Mouse (Mus musculus): Measurements from ENCODE around the gene Ptprj.
"Not testable (repeated sequence)": the region's sequence is repeated elsewhere in the genome, so short reads cannot be mapped to it uniquely, and the experiment has no call there.

The Ptprj gene

DNA sequence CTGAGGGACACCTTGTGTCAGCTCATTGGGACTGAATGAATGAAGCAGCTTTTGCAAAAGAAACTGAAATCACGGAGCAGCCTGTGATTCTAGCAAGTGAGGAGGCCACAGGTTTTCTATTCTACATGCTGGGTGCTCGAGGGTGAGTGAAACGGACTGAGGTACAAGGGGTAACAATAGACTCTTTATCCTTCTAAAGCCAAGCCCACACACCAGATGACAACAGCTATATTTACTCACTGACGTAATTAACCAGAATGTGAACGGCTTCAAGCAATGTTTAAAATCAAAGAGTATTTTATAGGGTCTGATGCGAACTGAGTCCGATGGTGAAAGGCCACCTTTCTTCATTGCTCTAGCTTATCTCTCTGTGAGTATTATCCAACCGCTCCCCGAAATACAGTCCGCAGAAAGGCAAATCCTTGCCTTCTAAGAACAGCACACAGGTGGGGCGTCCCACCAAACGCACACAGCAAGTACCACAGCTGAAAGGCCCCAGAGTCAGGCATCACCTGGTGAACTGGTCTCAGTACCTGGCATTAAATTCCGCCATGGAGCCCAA lies 99.6 kb downstream of the Ptprj start:
- DNase-seq (ENCODE audit: low spot score) = no peak

DNA sequence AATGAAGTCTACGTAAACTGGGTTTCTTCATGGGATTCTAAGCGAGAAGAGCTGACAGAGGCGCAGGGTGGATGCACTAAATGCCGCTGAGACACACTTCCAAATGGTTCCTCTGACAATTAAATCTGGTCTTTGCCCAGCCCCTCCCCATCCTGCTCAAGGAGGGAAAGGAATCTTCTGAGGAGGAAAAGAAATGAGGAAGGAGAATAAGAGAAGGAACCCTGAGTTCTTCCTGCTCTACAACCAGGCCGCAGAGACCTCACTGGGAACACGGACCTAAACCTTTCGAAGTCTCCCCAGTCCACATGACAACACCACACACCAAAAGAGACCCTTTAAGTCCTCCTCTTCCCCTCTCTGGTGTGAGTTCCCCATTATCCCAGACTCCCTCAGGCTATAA lies 101.9 kb downstream of the Ptprj start:
- DNase-seq (ENCODE audit: low spot score) = no peak

DNA sequence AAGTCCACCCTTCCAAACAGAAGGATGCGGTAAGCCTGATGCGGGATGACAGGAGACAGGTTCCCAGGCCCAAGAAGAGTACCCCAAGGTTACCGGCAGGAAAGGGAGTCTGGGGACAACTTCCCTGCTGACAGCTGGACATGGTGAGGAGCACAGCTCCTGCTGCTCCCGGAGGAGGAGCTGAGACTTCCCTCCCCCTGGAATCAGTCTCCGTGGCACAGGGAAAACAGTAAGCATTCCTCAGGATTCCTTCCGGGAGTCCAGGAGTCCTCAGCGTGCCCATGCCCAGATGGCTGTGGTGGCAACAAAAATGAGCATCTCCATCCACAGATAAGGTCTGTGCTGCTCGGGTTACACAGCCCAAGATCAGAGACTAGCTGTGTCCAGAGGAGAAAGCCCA lies 102.8 kb downstream of the Ptprj start:
- DNase-seq (ENCODE audit: low spot score) = no peak

DNA sequence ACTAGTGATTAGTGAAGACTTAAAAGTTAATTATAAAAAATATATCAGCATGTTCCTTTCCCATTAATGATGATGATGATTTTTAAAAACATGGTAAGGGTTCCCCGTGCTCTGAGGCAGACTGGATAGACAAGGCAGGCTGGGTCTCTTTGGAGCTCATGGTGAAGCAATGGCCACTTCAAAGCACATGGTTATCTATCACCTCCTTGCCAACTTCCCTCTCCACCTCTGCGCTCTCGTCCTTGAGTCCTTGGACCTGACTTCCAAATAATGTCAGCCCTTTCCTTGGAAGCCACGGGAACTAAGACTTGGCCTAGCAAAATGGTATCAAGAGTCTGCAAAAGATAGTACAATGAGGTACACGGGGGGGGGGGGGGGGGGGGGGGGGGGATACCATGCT lies 103.7 kb downstream of the Ptprj start:
- no peak for DNase-seq (ENCODE audit: low spot score)

DNA sequence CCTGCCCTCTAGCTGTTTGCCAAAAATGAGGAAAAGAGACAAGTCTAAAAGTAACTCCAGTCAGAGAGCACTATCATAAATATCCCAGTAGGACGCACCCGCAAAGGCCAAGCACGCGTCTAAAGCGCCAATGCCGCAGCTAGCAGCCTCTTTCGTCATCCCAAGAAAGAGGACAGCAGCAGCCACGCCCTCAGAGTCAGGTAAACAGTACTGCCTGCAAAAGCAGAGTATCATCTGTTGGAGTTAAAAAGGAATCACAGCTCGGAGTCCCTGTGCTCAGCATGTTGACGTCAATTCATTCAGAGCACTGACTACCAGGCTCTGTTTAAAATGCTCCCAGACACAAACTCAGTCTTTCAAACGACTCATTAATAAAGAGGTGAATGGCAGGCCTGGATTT lies 104.1 kb downstream of the Ptprj start:
- DNase-seq (ENCODE audit: low spot score) = no peak

DNA sequence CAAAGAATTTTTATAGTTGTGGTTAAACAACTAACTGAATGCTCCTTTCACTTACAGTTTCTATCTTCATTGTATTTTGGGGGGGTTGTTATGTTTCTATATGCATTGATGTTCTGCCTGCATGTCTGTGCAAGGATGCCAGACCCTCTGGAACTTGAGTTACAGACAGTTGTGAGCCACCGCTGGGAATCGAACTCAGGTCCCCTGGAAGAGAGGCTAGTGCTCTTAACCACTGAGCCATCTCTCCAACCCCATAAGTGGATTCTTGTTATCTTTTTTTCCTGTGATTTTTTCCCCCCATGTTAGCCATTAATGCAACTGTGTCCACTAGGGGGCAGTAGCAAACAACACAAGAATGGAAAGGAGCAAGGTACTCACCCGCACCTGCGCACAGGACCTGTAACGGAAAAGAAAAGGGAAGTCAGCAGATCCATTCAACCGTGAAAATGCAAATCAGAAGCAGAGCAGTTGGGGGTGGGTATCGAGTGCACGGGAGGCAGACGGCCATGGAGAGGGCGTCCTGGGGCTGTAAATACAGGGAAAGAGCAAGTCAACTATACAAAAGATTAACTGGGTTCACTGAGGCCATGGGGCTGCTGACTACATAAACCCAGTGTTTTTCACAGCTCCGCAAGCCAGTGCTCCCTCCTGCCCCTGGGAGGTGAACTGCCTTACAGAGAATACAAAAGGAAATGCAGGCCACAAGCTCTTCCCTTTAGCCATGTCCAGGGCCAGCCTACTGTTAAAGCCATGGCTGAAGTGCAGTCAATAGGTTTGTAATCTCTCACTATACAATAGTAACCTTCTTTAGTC lies 105.6 kb downstream of the Ptprj start:
- peak; percentile 88 for DNase-seq (ENCODE audit: low spot score)

DNA sequence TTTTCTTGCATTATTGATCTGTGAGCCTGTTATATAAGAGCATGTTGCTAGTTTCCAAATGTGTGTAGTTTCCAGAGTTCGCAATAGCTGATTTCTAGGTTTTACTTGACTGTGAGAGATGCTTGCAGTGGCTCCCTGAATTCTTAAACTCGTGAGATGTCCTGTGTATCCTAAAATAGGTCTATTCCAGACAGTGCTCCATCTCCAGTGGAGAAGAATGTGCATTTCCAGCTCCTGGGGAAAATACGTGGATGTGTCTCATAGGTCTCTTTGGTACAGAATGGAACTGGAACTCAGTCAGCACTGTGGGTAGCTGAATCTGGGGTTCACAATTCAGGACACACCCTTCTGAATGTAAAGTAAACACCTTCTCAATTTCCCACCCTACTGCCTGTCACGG lies 107.7 kb downstream of the Ptprj start:
- DNase-seq (ENCODE audit: low spot score) = no peak

DNA sequence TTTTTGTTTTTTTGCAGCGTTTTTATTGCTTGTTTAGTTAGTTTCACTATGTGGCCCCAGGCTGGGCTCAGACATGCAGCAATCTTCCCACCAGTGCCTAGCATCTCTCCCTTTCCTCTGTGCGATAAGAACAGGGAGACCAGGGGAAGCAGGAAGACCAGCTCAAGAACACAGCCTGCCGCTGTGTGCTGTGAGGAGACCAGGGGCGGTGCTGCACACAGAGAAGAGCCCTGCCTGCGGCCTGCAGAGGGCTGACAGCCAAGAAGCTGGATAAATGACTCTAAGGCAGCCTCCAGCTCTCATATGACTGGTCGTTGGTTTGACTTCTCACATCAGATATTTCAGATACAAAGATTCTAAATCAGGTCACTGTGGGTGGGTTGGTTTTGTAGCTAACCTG lies 110.3 kb downstream of the Ptprj start:
- DNase-seq (ENCODE audit: low spot score) = no peak

DNA sequence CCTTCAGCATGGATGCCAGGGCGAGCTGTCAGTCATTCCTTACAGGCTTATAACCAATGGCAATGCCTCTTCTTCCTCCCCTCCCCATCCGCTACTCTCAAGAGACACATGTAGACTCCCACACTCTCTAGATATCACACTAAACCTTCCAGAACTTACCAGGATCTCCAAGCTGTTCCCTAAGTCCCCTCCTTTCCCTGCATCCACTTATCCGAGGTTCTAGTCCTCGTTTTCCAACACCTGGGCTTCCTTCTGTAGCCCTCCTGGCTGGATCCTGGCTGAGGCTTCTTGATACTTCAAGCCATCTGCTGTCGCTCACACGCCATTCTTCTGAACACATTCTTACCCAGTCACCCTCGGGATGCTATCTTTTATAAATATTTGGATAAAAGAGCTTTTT lies 114.0 kb downstream of the Ptprj start:
- no peak for DNase-seq (ENCODE audit: low spot score)

DNA sequence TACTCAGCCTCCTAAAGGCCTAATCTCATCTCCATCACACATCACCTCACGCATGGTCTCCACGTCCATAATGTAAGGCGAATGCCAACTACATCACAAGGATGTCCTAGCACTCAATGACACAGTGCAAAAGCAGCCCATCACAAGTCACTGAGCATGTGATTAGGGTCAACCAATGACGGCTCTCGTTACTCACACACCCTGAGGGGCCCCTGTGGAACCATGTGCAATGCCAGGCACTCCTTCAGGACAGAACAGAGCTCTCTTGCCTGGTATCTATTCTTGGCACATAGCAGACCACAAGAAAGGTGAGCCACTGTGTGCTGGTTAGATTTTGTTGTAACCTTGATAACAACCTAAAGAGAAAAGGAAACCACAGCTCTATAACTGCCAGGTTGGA lies 116.7 kb downstream of the Ptprj start:
- DNase-seq (ENCODE audit: low spot score) = no peak

DNA sequence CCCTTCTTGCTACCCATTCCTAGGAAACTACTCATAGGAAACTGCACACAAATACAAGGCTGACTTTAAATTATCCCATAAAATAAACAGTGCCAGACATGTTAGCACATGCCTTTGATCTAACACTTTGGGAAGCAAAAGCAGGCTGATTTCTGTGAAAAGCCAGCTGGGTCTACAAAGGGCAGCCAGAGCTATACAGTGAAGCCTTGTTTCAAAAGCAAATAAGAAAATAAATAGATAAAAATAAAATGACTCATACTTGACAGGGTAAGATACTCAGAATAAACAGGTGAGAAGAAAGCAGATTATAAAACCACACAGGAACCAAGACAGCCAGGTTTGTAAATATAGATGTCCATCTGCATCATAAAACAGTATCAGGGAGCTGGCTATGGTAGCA lies 118.2 kb downstream of the Ptprj start:
- DNase-seq (ENCODE audit: low spot score) = no peak

DNA sequence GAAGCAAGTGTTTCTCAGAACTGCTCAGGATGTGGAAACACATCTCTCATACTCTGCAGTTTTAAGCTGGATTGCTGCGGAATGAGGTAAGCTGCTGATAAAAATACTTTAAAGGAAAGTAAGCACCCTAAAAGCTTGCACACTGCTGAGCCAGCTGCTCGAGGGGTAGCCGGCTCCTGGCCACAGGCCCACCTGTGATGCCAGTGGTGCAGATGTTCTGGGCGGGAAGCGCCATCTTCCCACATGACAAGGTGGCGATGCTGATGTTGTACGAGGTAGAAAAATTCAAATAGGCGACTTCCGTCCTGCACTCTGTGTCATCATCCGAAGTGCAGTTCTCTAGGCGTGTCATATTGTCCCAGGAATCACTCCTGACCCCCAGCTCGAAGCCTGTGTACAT lies 122.5 kb downstream of the Ptprj start:
- DNase-seq (ENCODE audit: low spot score) = no peak

DNA sequence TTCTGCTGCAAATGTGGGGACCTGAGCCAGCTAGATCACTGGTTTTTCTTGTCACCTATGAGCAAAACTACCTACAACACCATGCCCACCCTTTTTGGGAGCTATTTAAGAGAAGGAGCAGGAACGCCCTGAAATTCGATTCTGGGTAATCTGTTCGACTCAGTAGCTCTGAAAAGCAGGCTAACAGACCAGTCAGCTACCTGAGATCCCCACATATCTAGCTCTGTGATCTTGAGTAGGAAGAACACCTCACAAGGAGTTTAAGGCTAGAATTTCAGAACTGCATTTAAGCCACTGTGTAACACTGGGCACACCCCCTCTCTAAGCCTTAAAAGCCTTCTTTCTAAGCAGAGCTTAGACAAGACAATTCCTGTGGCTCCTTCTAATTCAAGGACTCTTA lies 128.1 kb downstream of the Ptprj start:
- DNase-seq (ENCODE audit: low spot score) = no peak

DNA sequence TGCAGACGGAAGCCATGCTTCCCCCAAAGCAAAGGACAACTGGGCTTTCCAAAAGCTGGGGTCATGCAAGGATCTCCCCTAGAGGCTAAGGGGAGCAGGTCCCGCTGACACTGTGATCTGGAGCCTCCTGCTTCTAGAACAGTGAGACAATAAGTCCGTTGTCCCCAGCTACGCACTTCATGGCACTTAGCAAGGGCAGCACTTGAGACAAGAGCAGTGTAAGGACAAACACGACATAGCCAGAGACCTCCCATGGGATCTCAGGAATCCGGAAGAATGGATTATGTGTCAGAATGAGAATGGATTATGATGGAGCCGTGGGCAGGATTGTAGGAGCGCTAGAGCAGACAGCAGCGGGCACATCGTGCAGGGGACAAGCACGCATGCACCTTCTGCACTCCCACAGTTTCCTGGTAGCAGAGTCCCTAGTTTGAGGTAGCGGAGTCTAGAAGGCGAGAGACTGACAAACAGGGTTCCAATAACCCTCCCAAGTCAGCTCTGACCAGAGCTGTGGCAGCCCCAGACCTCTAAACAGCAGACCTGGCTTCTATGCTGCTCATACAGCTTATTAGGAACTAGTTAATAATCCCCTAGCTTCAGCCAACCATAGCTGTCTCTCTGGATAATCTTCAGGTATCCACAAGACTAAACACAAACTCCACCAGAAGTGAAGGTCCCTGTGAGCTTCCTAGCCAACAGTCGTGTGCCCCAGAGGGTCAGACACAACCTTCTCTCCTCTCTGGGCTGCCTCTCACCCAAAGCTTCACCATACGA lies 131.3 kb downstream of the Ptprj start:
- DNase-seq (ENCODE audit: low spot score) = no peak

DNA sequence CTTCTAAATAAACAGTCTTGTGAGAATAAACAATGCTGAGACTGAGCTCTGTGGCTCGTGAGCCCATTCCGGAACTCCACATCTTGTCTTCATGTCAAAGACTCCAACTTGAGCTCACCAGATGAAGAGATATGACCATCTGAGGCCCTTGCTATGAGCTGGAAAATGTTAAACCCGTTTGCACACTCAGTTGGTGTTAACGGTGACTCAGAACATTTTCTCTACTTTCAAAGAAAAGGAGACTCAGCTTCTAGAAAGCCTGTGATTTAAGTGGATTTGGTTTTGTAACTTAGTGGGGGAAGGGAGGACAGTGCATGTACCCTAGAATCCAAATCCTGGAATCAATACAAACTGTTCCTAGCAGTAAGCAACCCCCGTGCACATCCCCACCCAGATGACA lies 136.6 kb downstream of the Ptprj start:
- DNase-seq (ENCODE audit: low spot score) = no peak

DNA sequence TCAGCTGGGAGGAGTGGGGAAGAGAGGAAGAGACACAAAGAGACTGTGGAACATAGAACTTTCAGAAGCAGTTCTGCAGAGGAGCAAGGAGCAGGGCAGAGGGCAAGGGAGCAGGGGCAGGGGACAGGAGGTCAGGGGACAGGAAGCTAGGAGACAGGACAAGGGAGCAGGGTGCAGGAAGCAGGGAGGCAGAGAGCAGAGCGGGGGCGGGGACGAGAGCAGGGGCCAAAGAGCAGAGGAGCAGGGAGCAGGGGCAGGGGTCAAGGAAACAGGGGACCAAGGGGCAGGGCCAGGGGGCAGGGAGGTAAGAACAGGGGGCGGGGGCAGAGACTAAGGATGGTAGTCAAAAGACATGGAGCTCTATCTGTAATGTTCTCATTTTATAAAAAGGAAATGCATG lies 138.6 kb downstream of the Ptprj start:
- not testable (repeated sequence) for DNase-seq (ENCODE audit: low spot score)

DNA sequence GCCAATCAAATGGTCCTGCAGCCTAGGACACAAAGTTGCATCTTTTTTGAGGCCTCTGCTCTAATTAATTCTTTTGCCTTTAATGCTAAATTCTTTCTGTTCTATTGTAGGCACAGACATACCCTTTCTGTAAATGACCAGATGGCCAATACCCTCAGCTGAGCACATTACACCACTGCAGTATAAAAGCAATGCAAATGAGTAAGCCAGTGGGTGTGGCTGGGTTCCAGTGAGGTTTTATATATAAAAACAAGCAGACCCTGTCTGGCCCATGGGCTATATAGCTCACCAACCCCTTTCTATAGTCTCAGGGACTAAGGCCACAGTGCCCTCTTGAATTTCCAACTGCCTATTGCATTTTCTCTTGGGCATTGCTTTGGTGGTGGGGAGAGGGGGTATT lies 140.3 kb downstream of the Ptprj start:
- DNase-seq (ENCODE audit: low spot score) = not testable (repeated sequence)

DNA sequence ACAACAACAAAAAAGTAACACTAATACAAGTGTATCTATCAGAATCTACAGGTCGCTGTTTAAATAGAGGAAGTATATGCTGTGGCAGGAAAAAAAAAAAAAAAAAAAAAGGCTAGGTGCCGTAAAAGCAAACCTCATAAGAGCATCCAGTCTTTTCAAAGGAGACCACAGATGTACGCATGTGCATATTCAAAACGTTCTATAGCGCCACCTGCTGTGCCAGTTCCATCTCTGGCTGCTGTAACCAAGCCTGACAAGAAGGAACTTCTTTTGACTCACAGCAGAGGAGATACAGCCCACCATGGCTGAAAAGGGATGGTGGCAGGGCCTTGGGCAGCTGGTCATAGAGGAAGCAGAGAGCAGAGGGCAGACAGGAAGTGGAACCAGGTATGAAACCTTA lies 143.0 kb downstream of the Ptprj start:
- not testable (repeated sequence) for DNase-seq (ENCODE audit: low spot score)

DNA sequence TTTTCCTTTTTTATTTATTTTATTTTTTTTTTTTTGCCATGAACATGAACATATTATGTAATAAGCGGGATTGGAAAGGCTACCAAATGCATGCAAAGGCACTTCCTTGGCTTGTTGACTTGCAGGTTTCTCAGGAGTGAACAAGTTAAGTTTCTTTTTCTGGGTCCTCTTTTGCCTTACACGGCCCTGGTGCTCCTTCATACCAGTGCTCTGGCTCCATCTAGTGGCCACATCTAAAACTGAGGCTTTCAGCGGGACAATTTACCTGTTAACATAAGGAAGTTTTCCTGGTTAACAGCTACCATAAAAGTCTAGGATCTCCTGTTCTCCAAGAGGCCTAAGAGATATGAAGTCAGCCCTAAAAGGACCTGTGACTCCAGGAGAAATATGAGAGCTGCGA lies 150.7 kb downstream of the Ptprj start:
- not testable (repeated sequence) for DNase-seq (ENCODE audit: low spot score)

DNA sequence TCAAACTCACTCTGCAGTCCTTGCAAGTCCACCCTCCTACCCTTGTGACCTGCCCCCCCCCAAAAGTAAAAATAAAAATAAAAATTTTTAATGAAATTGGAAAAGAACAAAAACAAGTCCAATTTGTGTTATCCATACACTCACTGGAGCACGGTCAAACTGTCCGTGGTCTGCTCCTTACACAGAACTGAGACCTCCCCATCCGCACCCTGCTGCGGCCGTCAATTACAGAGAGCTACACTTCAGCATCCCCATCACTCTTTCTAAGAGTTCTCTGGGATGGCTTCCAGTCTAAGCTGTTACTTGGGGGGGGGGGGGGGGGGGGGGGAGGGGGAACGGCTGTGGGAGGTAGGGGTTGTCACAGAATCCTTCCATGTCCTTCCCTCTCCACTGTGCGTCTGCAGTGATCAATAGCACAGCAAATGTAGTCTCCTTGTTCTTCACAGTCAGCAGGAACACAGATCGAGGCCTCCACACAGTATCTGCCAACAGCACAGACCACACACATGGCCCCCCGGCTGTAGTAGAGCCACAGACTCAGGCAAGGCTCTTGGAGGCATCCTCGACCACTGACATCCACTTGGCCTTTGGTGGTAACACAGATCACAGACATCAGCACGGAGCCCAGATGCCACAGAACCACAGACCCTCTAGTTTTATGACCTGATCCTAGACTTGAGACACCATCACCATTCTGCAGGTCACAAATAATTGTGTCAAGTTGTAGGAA lies 151.3 kb downstream of the Ptprj start:
- not testable (repeated sequence) for DNase-seq (ENCODE audit: low spot score)

DNA sequence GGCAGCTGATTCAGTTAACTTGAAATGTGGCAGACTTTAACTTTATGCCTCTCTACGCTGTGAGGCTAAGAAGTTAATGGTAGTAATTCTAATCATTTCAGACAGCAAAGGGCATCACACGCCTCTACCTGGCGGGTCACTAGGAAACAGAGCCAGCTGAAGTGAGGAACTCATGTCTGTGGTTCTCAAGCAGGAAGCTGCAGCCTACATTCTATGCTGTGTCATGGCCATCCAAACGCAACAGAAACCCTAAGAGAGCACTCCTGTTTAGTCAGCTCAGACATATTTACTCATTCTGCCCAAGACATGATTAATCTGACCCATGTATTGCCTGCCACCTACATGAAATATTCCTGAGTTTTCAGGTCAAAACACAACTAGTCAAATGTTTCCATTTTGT lies 155.5 kb downstream of the Ptprj start:
- not testable (repeated sequence) for DNase-seq (ENCODE audit: low spot score)

DNA sequence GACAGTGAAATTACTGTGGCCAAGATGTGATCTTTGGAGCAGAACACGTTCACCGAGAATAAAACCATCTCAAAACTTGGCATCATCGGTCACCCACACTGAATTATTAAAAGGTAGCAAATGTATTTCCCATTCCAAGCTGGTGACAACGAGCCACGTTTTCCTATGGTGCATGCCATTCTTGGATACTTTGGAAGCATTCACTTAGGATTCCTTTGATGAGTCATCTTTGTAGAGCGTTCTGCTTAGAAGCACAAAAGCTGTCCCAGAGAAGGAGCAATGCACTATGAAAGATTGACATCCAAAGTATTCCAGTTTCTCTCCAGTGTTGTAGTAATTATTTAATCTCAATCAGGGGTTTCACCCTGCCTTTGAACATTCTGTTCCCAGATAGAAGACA lies 158.2 kb downstream of the Ptprj start:
- not testable (repeated sequence) for DNase-seq (ENCODE audit: low spot score)

Measured in c-Kit-positive CD71-positive TER-119-positive erythroid progenitor cells, embryonic 14.5 days (primary cell).